Mouse (Mus musculus) midbrain, embryonic 14.5 days (tissue): ENCODE data around the gene Rplp2. TPM values are rescaled to one million over a fixed set of nuclear protein-coding genes. Genes with fewer than 3 reads are reported as not detected.

Source experiments
- ATAC-seq: fragments of 200-750 bp; cut with Nextera tagmentation; 2 replicates; pipeline ENCODE4 v1.8.0; 2017; ENCODE audit warnings: moderate number of reproducible peaks, moderate library complexity; ENCODE audit not compliant: low FRiP score, low TSS enrichment
- DNase-seq: peaks from one replicate; pipeline ENCODE4 v3.0.0-alpha.2; 2015
- H3K27ac ChIP-seq: fragments of 300-500 bp; sonication (generic); replicated peaks from 2 replicates; pipeline ENCODE4 v1.5.1; 2014; ENCODE audit warnings: mild to moderate bottlenecking, low read depth, low read length, moderate library complexity
- H3K27me3 ChIP-seq: fragments of 300-500 bp; sonication (generic); 2 replicates; pipeline ENCODE4 v1.6.1; 2014; ENCODE audit warnings: low read length, control low read depth, mixed read lengths; ENCODE audit not compliant: control insufficient read depth, insufficient read depth
- H3K36me3 ChIP-seq: fragments of 300-500 bp; sonication (generic); 2 replicates; pipeline ENCODE4 v1.6.1; 2014; ENCODE audit warnings: low read length, control low read depth; ENCODE audit not compliant: control insufficient read depth, insufficient read depth
- H3K4me1 ChIP-seq: fragments of 300-500 bp; sonication (generic); 2 replicates; pipeline ENCODE4 v1.6.1; 2014; ENCODE audit warnings: mild to moderate bottlenecking, antibody characterized with exemption, low read length, control low read depth; ENCODE audit not compliant: control insufficient read depth, insufficient read depth
- H3K4me2 ChIP-seq: fragments of 300-500 bp; sonication (generic); 2 replicates; pipeline ENCODE4 v1.6.1; 2014; ENCODE audit warnings: mild to moderate bottlenecking, low read length, moderate library complexity
- H3K4me3 ChIP-seq: fragments of 300-500 bp; sonication (generic); replicated peaks from 2 replicates; pipeline ENCODE4 v1.5.1; 2014; ENCODE audit warnings: low read depth, low read length
- H3K9ac ChIP-seq: fragments of 300-500 bp; sonication (generic); replicated peaks from 2 replicates; pipeline ENCODE4 v1.6.1; 2014; ENCODE audit warnings: mild to moderate bottlenecking, low read length, moderate library complexity
- H3K9me3 ChIP-seq: fragments of 300-500 bp; sonication (generic); 2 replicates; pipeline ENCODE4 v1.6.1; 2016; ENCODE audit warnings: low read length, control low read depth, mixed read lengths; ENCODE audit not compliant: control insufficient read depth
- WGBS: fragments of 180-500 bp; shearing (Covaris S2); extraction: QIAGEN DNeasy Blood & Tissue Kit; methylation state at CpG from one replicate; pipeline ENCODE4 v1.1.7; 2014; 5-methylcytosine and 5-hydroxymethylcytosine counted together
- polyA plus RNA-seq: library from polyadenylated mRNA; unstranded; fragments of >200 nt; fragmentation: Nextera tagmentation; extraction: Ambion mirVana; gene quantifications from 2 replicates; pipeline ENCODE4 v1.2.1, GENCODE M21; 2014

The Rplp2 gene
- polyA plus RNA-seq, 1 experiment from 2014 or later, result 772 TPM

DNA sequence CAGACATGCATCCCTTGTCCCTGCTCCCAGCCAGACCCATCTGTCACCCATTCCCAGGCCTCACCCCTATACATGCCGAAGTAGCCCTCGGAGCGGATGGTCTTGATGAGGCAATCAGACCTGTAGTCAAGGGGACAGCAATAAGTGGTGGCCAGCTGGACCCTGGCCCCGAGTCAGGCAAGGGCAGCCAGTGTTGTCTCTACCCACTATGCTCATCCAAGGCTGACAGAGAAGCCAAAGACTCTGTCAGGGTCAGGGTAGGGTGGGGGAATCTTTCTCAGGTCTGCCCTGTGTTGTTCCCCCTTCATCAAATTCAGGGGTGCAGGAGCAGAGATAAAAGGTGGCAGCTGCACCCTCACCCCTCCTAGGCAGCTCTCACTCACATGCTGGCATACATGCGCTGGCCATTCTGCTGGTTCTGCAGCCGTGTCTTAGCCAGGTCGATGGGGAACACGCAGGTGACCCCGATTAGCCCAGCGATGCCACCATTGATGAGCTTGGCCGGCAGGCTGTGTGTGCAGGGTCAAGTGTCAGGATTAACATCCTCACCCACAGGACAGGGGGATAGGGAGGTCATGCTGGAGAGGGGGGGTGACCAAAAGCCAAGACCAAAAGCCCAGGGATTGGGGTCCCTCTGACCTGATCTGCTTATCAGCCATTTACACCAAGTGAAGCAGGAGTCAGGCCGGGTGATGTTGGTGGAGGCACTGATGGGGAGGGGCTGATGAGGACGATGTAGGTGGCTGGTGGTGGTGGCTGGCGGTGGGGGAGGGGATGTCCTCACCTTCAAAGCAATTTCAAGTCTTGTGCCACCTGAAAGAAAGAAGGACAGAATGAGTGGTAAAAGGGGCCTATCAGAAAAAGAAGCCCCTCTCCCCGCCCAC lies 13.4 kb upstream of the Rplp2 start:
- Histone ChIP-seq H3K27me3 (no peaks in the 10 kb centered on the region), H3K9me3 (no peaks in the 10 kb centered on the region), H3K4me2 (peak overlapping the region; percentile 91), H3K4me3 (peak overlapping the region; percentile 41), H3K9ac (peak overlapping the region; percentile 53), H3K36me3 (peaks cover 31% of the 10 kb centered on the region), H3K27ac (peak overlapping the region; percentile 75), H3K4me1 (peaks cover 31% of the 10 kb centered on the region)
- 67% methylated on average over 15 of the region's 15 CpGs for WGBS
- ATAC-seq, result no peak
- DNase-seq, result peak; percentile 9

DNA sequence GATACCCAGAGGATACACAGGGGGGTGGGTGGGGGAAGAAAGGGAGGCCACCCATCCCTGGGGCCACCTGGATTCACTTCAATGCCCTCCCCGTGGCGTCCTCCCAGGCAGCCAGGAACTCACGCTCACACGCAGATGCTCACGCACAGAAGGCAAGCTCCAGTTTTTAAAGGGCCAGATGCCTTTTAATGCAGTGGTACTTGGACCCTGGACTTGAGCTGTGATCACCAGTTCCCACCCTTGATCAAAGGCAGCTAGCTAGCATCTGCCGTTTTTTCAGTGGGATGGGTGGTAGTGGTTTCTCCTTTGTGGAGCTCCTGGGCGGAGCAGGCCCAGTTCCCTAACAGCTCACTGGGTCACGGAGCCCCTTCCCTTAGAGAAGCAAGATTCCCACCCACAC lies 12.7 kb upstream of the Rplp2 start:
- Histone ChIP-seq H3K9ac (peak overlapping the region; percentile 53), H3K27me3 (no peaks in the 10 kb centered on the region), H3K27ac (peak overlapping the region; percentile 75), H3K36me3 (peaks cover 31% of the 10 kb centered on the region), H3K4me3 (peak overlapping the region; percentile 41), H3K4me2 (peak overlapping the region; percentile 91), H3K4me1 (peaks cover 26% of the 10 kb centered on the region), H3K9me3 (no peaks in the 10 kb centered on the region)
- ATAC-seq (no peak), DNase-seq (peak; percentile 86)
- 6% methylated on average over 8 of the region's 8 CpGs for WGBS

DNA sequence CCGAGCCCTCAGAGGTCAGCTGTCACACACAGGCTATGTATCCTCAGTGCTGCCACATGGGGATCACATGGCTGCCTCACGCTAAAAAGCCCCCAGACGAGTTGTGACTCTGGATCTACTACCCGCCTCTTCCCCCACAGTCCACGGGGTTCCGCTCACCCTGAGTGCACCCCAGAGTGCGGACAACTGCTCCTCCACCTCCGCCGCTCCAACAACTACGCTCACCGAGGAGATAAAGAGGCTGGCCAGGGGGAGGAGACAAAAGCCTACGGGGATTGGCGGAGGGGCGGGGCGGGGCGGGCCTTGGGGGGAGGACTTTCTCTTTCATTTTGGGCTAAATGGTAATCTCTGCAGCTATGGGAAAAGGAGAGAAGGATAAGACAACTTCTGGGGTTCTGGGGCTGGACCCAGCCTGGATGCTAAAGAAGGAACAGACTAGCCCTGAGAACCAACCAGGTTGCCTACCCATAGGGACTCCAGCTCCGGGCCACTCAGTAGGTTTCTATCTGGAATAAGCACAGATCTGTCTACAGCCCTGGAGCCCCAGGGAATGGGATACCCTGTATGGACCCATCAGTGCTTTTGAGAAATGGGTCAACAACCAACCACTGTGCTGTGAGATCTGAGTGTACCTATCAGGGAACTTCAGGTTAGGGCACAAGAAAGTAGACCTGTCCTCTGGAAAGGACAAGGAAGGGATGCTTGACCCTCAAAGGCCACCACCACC lies 11.9 kb upstream of the Rplp2 start:
- Histone ChIP-seq H3K36me3 (peaks cover 28% of the 10 kb centered on the region), H3K9ac (peak overlapping the region; percentile 53), H3K4me1 (peaks cover 26% of the 10 kb centered on the region), H3K27ac (peak overlapping the region; percentile 75), H3K4me2 (peak overlapping the region; percentile 91), H3K9me3 (no peaks in the 10 kb centered on the region), H3K4me3 (peak overlapping the region; percentile 41), H3K27me3 (no peaks in the 10 kb centered on the region)
- ATAC-seq (no peak), DNase-seq (peak; percentile 71)
- 4% methylated on average over 17 of the region's 17 CpGs for WGBS

DNA sequence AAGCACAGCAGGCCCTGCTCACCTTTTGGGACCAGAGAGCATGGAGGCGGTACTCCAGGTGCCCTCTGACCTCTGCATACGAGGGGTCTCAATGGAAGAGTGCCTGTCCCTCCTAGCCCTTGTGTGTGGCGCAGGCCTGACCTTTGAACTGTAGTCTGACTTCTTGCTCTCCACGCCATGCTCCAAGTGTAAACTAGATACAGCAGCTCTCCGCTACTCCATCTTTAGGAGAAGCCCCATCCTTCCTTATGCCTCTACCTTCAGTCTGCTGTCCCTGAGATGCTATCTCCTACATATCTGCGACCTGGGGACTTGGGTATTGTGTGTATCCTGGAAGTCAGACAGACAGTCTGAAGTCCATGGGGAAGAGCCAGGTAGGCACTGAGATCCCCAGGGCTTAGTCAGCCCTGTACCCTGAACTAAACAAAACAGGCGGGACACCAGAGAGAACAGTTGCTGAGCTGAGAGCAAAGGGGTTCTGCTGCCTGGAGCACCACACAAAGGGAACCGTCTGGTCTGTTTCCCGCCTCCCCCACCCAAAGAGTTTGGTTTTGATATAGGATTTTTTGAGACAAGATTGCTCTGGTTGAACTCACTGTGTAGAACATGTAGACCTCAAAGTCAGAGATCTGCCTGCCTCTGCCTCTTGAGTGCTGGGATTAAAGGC lies 11.2 kb upstream of the Rplp2 start:
- 69% methylated on average over 9 of the region's 9 CpGs for WGBS
- Histone ChIP-seq H3K27ac (no peak overlapping the region), H3K36me3 (peaks cover 21% of the 10 kb centered on the region), H3K9me3 (no peaks in the 10 kb centered on the region), H3K4me1 (peaks cover 26% of the 10 kb centered on the region), H3K4me2 (peak overlapping the region; percentile 91), H3K4me3 (peak overlapping the region; percentile 41), H3K27me3 (no peaks in the 10 kb centered on the region), H3K9ac (no peak overlapping the region; the same call in 1 of the 2 replicates)
- ATAC-seq (no peak), DNase-seq (no peak)

DNA sequence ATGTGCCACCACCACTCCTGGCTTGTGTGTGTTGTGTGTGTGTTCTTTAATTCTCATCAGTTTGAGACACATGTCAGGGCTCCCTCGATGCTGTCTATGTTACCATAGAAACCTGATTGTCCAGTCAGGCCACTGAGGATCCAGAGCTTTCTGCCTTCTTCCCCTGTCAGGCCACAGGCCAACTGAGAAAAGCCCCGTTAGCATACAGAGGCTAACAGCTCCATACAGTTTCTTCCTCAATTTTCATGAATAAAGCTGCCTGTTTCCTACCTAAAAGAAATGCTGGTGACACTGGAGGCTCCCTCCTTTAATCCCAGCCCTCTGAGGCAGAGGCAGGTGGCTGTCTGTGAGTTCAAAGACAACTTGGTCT lies 10.7 kb upstream of the Rplp2 start:
- Histone ChIP-seq H3K4me2 (peak overlapping the region; percentile 91), H3K27ac (no peak overlapping the region), H3K9me3 (no peaks in the 10 kb centered on the region), H3K4me1 (peaks cover 26% of the 10 kb centered on the region), H3K9ac (peak overlapping the region; percentile 78), H3K4me3 (peak overlapping the region; percentile 66), H3K27me3 (no peaks in the 10 kb centered on the region), H3K36me3 (peaks cover 16% of the 10 kb centered on the region)
- WGBS, result 33% methylated on average over 2 of the region's 2 CpGs
- ATAC-seq (no peak), DNase-seq (no peak)

DNA sequence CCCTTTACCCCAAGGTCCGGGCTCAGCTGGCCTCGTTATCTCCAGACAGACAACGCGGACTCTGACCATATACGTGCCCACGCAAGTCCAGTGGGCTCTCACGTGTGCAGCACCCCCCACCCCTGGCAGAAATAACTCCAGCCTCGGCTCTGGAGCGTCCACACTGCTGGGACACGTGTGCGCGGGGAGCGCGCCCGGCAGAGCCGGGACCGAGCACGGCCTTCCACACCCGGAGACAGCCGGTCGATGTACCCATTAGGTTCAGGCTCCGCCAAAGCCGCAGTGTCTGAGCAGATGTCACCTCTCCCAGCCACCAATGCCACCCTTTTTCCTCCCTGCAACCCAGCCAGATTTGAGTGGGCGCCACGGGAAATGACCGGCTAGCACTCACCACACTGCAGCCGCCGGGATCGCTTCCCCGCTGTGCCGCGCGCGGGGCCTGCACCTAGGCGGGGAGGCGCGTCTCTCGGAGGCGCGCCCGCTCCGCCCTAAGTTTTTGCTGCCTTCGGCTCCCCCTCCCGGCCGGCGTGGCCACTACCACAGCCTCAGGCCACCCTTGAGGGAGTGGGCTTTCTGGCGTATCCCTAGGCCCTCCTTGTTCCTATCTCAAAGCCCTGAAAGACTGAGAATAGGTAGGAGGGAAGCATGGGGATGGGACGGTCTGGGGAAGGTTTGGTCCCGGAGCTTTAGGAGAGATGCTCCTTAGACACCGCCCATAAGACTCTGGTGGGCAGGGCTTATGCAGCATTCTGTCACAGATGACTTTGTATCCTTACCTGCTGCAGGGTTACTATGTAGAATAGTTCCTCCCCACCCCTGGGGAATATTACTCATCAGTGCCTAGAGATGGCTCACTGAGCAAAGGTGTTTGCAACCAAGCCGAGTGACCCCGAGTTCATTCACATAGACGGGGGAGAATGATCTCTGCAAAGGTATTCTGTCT lies 9.7 kb upstream of the Rplp2 start, which contains the start of gene Slc25a22:
TSS of gene Slc25a22 (minus strand) at position 715 of the 943 bp plus-strand sequence.
- H3K27ac ChIP-seq, result peak within 1 kb of the TSS; percentile 80
- peak; percentile 94 for DNase-seq
- H3K4me2 ChIP-seq, result peak within 1 kb of the TSS; percentile 91
- WGBS, result 6% methylated on average over 53 of the region's 53 CpGs
- peak; percentile 76 for ATAC-seq
- H3K4me1 ChIP-seq, result peaks cover 26% of the 10 kb centered on the region
- no peaks in the 10 kb centered on the region for H3K27me3 ChIP-seq
- no peaks in the 10 kb centered on the region for H3K9me3 ChIP-seq
- peaks cover 7% of the 10 kb centered on the region for H3K36me3 ChIP-seq
- H3K4me3 ChIP-seq, result peak within 1 kb of the TSS; percentile 66
- peak within 1 kb of the TSS; percentile 78 for H3K9ac ChIP-seq

DNA sequence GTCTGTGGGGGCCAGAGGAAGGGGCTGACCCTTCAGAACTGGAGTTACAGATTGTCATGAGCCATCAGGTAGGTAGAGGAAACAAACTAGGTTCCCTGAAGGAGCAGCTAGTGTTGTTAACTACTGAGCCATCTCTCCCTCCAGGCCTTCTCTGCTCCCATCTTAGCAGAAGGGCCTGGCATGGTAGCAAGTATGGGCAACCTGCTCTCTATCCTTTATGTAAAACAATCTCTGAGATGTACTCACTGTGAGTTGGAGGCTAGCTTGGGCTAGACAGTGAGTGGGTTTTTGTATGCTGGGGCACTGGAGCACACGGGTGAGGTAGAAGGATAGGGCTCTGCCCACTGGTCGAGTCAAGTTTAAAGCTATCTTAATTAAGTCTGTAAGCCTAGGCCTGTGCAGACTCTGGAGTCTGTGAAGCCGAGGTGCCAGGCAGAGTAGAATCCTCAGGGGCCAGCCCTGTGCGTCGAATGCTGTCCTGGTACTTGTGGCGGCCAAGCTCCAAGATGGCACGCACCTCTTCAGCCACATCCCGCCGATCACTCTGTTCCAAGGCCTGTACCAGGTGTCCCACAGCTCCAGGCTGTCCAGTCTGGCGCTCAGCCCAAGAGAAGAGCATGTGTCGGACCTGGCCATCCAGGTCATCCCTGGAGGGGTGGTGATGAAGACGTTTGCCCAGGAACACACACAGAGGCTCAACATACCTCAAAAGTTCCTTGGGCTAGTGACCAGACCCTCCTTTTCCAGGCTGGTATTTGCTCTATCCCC lies 8.8 kb upstream of the Rplp2 start:
- peaks cover 27% of the 10 kb centered on the region for H3K4me1 ChIP-seq

More for the DNA sequence above, 8.8 kb upstream of the Rplp2 start:
- H3K4me2 ChIP-seq, result peak overlapping the region; percentile 91; the same call in 1 of the 2 replicates
- DNase-seq (no peak), ATAC-seq (no peak)
- no peaks in the 10 kb centered on the region for H3K9me3 ChIP-seq
- 91% methylated on average over 12 of the region's 12 CpGs for WGBS
- H3K27ac ChIP-seq, result no peak overlapping the region; the same call in 1 of the 2 replicates
- H3K27me3 ChIP-seq, result no peaks in the 10 kb centered on the region
- peaks cover 5% of the 10 kb centered on the region; the same call in 1 of the 2 replicates for H3K36me3 ChIP-seq
- H3K4me3 ChIP-seq, result no peak overlapping the region
- H3K9ac ChIP-seq, result no peak overlapping the region; the same call in 1 of the 2 replicates
